Mouse (Mus musculus): ENCODE measurements around the gene Cnot1.

Cnot1 gene

GRCm38 (mm10) chr8:95696661-95697060 lies 110.6 kb downstream of the Cnot1 start:
- in situ Hi-C loops (cut with MboI, MseI): loop anchor here (5.0 kb wide), 1 partner anchor 99 kb away; no protein-coding TSS in a partner anchor

- in situ Hi-C loops (cut with MboI, MseI): loop anchor here (5.0 kb wide), 1 partner anchor 97 kb away; no protein-coding TSS in a partner anchor
Observed at GRCm38 (mm10) chr8:95694631-95695030, 112.6 kb downstream of the Cnot1 start.

GRCm38 (mm10) chr8:95690929-95691541 lies 116.2 kb downstream of the Cnot1 start:
- in situ Hi-C loops (cut with MboI, MseI): no loop called here

DNA sequence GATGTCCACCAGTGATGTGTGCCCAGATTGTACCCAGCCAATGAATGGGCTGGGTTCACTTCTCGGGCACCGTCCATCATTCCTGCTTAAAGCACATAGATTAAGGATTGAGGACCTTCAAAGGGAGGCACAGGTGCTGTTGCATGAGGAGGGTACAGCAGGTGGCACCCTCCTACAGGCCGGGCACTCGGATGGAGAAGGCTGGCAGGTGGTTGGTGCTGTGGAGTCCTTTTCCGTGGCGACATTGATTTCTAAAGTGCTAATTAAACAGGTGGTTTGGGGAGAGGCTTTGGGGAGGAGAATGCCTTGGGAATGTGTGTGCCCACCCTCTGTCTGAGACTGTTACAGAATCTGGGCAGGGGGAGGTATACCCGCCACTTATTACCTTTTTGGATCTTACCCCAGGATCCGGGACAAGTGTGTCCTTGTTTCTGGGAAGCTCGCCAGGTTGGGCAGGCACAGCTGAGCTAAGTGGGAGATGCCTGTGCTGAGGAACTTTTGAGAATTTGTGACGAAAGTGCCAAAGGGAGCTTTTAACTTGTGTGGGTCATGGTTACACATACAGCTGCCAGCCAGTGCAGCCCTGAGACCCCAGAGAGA lies 119.1 kb downstream of the Cnot1 start:
- in situ Hi-C loops (cut with MboI, MseI): no loop called here

DNA sequence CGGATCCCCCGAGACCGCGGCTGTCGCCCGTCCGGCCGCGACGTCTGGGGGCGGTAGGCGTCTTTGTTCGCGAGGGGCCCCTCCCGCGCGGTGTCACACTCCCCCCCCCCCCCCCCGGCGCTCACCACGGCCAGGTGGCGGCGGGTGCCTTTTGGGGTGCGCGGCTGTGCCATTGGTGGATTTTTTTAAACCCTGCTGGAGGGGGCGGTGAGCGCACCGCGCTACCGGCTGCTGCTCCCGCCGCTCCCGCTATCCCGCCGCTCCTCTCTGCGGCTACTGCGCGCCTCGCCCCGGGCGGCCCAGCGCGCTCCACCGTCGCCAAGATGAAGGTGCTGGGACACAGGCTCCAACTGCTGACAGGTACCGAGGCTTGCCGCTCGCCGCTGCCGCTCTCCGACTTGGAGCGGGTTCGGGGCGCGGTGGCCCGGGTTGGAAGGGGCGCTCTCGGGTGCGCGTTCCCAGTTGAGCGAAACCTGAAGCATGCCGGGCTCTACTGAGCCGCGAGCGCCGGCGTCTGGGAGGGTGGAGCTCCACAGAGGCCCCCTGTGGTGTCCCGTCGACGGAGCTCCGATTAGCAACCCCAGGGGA lies 129.1 kb downstream of the Cnot1 start:
- in situ Hi-C loops (cut with MboI, MseI): no loop called here

DNA sequence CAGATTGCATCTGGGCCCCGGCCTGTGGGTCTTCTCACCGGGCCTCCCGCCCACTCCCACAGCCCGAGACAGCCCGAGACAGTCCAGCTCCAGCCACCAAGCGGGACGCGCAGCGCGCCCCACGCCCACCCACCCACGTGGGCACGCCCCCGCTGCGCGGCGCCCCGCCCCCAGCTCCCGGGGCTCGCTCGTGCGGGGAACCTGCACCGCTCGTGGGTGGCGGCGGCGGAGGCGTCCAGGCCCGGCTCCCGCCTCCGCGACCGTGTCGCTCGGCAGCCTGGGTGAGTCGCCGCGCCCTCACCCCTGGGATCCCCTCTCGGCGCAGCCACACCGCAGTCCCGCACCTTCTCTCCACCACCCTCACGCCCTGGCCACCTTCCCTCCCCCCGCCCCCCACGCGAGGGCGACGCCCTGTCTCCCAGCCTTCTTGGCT lies 129.7 kb downstream of the Cnot1 start:
- in situ Hi-C loops (cut with MboI, MseI): no loop called here

DNA sequence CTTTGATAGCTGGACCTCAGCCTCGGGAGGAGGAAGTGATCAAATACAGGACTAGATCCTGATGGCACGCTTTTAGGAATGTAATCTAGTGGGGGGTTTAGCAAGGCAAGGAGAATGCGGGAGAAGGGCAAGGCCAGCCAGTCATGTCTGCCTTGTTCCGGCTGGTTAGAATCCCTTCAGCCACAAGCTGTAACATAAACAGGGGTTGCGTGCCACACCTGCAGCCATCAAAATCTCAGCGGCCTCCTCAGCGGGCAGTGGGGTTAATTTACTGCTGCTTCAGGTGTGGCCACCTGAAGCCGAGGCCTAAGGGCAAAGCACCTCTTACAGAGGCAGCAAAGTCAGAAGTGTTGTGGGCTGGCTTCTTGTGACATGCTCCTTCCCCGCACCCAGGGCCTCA lies 130.6 kb downstream of the Cnot1 start, which contains the start of gene Ndrg4:
Gene Ndrg4 (plus strand): TSS at position 350 of the 400 bp plus-strand sequence.
- in situ Hi-C loops (cut with MboI, MseI): no loop called here

- in situ Hi-C loops (cut with MboI, MseI): no loop called here
Observed at GRCm38 (mm10) chr8:95672811-95673210, 134.5 kb downstream of the Cnot1 start.

GRCm38 (mm10) chr8:95671861-95672260 lies 135.4 kb downstream of the Cnot1 start:
- in situ Hi-C loops (cut with MboI, MseI): no loop called here

DNA sequence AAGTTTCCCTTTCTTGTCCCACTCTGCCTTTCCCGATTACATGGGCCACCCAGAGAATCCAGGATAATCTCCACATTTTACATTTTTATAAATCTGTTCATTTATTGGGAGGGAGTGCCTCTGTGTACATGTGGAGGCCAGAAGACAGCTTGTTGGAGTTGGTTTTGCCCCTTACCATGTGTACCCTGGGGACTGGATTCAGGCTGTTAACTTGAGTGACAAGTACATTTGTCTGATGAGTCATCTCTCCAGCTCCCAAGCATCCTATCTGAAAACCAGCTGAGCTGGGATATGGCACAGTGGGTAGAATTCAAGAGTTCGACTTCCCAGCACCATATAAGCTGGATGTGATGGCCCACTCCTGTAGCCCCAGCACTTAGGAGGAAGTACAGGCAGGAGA lies 137.3 kb downstream of the Cnot1 start:
- in situ Hi-C loops (cut with MboI, MseI): no loop called here
